Mouse (Mus musculus) midbrain, embryonic 14.5 days (tissue): ENCODE data around the gene Dnajc30. TPM values are rescaled to one million over a fixed set of nuclear protein-coding genes. Genes with fewer than 3 reads are reported as not detected.

Experiments used
- ATAC-seq: fragments of 200-750 bp; cut with Nextera tagmentation; 2 replicates; pipeline ENCODE4 v1.8.0; 2017; ENCODE audit warnings: moderate number of reproducible peaks, moderate library complexity; ENCODE audit not compliant: low FRiP score, low TSS enrichment
- DNase-seq: peaks from one replicate; pipeline ENCODE4 v3.0.0-alpha.2; 2015
- H3K27ac ChIP-seq: fragments of 300-500 bp; sonication (generic); replicated peaks from 2 replicates; pipeline ENCODE4 v1.5.1; 2014; ENCODE audit warnings: mild to moderate bottlenecking, low read depth, low read length, moderate library complexity
- H3K27me3 ChIP-seq: fragments of 300-500 bp; sonication (generic); 2 replicates; pipeline ENCODE4 v1.6.1; 2014; ENCODE audit warnings: low read length, control low read depth, mixed read lengths; ENCODE audit not compliant: control insufficient read depth, insufficient read depth
- H3K36me3 ChIP-seq: fragments of 300-500 bp; sonication (generic); 2 replicates; pipeline ENCODE4 v1.6.1; 2014; ENCODE audit warnings: low read length, control low read depth; ENCODE audit not compliant: control insufficient read depth, insufficient read depth
- H3K4me1 ChIP-seq: fragments of 300-500 bp; sonication (generic); 2 replicates; pipeline ENCODE4 v1.6.1; 2014; ENCODE audit warnings: mild to moderate bottlenecking, antibody characterized with exemption, low read length, control low read depth; ENCODE audit not compliant: control insufficient read depth, insufficient read depth
- H3K4me2 ChIP-seq: fragments of 300-500 bp; sonication (generic); 2 replicates; pipeline ENCODE4 v1.6.1; 2014; ENCODE audit warnings: mild to moderate bottlenecking, low read length, moderate library complexity
- H3K4me3 ChIP-seq: fragments of 300-500 bp; sonication (generic); replicated peaks from 2 replicates; pipeline ENCODE4 v1.5.1; 2014; ENCODE audit warnings: low read depth, low read length
- H3K9ac ChIP-seq: fragments of 300-500 bp; sonication (generic); replicated peaks from 2 replicates; pipeline ENCODE4 v1.6.1; 2014; ENCODE audit warnings: mild to moderate bottlenecking, low read length, moderate library complexity
- H3K9me3 ChIP-seq: fragments of 300-500 bp; sonication (generic); 2 replicates; pipeline ENCODE4 v1.6.1; 2016; ENCODE audit warnings: low read length, control low read depth, mixed read lengths; ENCODE audit not compliant: control insufficient read depth
- WGBS: fragments of 180-500 bp; shearing (Covaris S2); extraction: QIAGEN DNeasy Blood & Tissue Kit; methylation state at CpG from one replicate; pipeline ENCODE4 v1.1.7; 2014; 5-methylcytosine and 5-hydroxymethylcytosine counted together
- polyA plus RNA-seq: library from polyadenylated mRNA; unstranded; fragments of >200 nt; fragmentation: Nextera tagmentation; extraction: Ambion mirVana; gene quantifications from 2 replicates; pipeline ENCODE4 v1.2.1, GENCODE M21; 2014

Gene Dnajc30
- polyA plus RNA-seq, 1 experiment from 2014 or later = 47.3 TPM

DNA sequence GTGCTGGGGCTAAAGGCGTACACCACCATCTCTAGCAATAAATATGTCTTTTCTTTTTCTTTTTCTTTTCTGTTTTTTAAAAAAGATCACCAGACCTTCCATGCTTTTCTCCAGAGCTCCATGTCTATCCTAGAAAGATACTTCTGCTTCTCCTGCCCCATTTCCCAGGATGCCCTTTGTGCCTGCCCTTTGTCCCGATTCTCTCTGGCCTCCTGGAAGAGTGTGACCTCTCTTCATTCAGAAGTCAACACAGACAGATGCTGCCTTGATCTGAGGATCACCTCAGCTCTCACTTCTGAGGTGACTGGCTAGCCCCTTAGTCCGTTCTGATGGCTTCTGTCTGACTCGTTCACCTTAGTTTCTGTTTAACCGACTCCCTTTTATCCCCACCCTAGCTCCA, 16.5 kb downstream of the Dnajc30 start:
- Histone ChIP-seq H3K27ac (no peak overlapping the region), H3K9ac (no peak overlapping the region), H3K4me3 (no peak overlapping the region), H3K36me3 (peaks cover 5% of the 10 kb centered on the region; the same call in 1 of the 2 replicates), H3K27me3 (no peaks in the 10 kb centered on the region), H3K4me2 (no peak overlapping the region), H3K4me1 (peaks cover 8% of the 10 kb centered on the region; the same call in 1 of the 2 replicates), H3K9me3 (no peaks in the 10 kb centered on the region)
- DNase-seq (no peak), ATAC-seq (no peak)
- WGBS = 94% methylated on average over 5 of the region's 5 CpGs

DNA sequence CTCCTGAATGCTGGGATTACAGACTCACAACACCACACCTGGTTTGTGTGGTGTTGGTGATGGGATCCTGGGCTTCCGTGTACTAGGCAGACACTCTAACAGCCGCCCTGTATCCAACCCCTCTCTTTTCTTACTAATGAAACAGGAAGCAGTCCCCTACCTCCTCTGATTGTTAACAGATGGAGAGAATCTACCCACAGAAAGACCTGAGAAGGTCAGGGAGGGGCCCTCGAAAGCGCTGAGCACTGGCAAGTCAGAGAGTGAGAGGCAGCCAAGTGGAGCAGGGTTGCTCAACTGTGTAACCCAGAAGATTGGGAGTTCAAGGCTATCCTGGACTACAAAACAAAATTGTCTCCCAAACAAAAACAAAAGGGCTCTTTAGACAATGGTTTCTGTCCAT, 22.9 kb downstream of the Dnajc30 start:
- H3K9me3 ChIP-seq = no peaks in the 10 kb centered on the region
- H3K9ac ChIP-seq = no peak overlapping the region
- WGBS = 77% methylated on average over 4 of the region's 4 CpGs
- H3K27me3 ChIP-seq = peaks cover 24% of the 10 kb centered on the region
- no peaks in the 10 kb centered on the region for H3K36me3 ChIP-seq
- no peak overlapping the region for H3K4me3 ChIP-seq
- H3K4me1 ChIP-seq = no peaks in the 10 kb centered on the region
- no peak overlapping the region for H3K4me2 ChIP-seq
- ATAC-seq (no peak), DNase-seq (no peak)
- no peak overlapping the region for H3K27ac ChIP-seq

DNA sequence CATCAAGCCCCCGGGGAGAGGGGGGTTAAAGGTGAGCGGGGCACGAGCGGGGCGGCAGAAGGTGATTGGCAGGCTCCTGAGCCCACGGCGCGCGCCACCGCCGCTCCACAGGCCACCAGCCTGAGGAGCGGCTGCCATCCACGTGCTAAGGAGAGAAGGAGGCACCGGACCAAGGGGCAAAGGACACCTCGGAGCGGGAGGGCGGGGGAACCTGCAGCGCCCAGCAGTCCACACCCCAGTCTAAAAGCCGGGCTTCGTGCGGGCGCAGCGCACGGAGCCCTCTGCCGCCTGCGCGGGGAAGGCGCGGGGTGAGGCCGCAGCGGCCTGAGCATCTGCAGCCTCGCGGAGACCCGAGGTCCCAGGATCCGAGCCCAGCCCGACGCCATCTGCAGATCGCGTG, 25.7 kb downstream of the Dnajc30 start, which contains the start of gene Mlxipl:
Gene Mlxipl, plus strand, starts transcription at position 238 of the 400 bp plus-strand sequence.
- H3K9ac ChIP-seq = no peak within 1 kb of the TSS
- no peak within 1 kb of the TSS for H3K4me3 ChIP-seq
- H3K4me1 ChIP-seq = no peaks in the 10 kb centered on the region
- peaks cover 24% of the 10 kb centered on the region for H3K27me3 ChIP-seq
- peak within 1 kb of the TSS; percentile 21; the same call in 1 of the 2 replicates for H3K4me2 ChIP-seq
- no peak for ATAC-seq
- no peak for DNase-seq
- H3K9me3 ChIP-seq = no peaks in the 10 kb centered on the region
- H3K27ac ChIP-seq = no peak within 1 kb of the TSS
- 3% methylated on average over 39 of the region's 39 CpGs for WGBS
- no peaks in the 10 kb centered on the region for H3K36me3 ChIP-seq

DNA sequence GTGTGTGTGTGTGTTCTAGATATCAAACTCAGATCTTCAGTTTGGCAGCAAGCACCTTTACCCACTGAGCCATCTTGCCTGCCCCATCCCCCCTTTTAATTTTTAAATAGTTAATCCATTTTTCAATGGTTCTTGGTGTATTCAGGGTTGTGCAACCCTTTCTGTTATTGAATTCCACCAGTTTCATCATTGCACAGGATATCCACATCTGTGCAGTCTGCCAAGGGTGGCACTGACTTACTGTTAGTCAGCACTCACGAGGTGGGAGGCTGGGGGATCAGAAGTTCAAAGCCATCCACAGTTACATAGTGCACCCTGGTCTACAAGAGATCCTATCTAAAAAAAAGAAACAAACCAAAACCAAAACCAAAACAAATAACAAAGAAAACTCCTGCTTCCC, 37.0 kb downstream of the Dnajc30 start:
- DNase-seq = no peak
- no peak for ATAC-seq
- 80% methylated on average over 1 of the region's 1 CpGs for WGBS

DNA sequence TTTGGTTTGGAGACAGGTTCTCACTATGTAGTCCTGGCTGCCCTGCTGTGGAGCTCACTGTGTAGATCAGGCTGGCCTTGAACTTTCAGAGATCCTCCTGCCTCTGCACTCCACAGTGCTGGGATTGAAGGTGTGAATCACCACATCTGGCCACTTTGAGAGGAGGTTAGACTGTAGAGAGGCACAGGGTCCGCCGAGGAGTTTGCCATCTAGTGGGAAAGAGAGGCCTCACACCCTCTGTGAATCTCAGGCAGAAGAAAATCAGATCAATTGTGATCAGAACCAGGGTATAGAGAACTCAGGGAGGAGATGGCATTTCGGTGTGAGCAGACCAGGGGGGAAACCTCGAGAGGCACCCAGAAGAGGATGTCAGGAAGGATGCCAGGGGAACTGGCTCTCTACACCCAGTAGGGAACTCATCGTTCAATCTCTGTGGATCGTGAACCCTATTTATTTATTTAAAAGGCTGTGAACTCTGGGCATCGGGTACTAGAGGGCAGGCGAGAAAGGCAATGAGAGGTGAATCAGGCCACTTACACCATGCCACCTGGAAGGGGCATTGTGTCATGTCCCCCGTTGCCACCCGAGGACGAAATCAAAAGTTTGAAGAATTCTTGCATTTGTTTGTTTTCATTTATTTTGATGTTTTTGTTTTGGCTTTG, 40.1 kb downstream of the Dnajc30 start:
- Histone ChIP-seq H3K27me3 (peaks cover 33% of the 10 kb centered on the region), H3K4me1 (no peaks in the 10 kb centered on the region), H3K27ac (no peak overlapping the region), H3K9me3 (no peaks in the 10 kb centered on the region), H3K4me2 (no peak overlapping the region), H3K4me3 (no peak overlapping the region), H3K9ac (no peak overlapping the region), H3K36me3 (no peaks in the 10 kb centered on the region)
- DNase-seq = peak; percentile 26
- WGBS = 69% methylated on average over 11 of the region's 11 CpGs
- ATAC-seq = no peak

More for the DNA sequence above, 37.0 kb downstream of the Dnajc30 start:
- H3K9ac ChIP-seq = no peak overlapping the region
- H3K4me3 ChIP-seq = no peak overlapping the region
- no peaks in the 10 kb centered on the region for H3K4me1 ChIP-seq
- 0 out of 2 replicates have a peak, but pooled peaks cover 3% of the 10 kb centered on the region for H3K27me3 ChIP-seq
- no peaks in the 10 kb centered on the region for H3K9me3 ChIP-seq
- H3K4me2 ChIP-seq = no peak overlapping the region
- H3K36me3 ChIP-seq = no peaks in the 10 kb centered on the region
- no peak overlapping the region for H3K27ac ChIP-seq

DNA sequence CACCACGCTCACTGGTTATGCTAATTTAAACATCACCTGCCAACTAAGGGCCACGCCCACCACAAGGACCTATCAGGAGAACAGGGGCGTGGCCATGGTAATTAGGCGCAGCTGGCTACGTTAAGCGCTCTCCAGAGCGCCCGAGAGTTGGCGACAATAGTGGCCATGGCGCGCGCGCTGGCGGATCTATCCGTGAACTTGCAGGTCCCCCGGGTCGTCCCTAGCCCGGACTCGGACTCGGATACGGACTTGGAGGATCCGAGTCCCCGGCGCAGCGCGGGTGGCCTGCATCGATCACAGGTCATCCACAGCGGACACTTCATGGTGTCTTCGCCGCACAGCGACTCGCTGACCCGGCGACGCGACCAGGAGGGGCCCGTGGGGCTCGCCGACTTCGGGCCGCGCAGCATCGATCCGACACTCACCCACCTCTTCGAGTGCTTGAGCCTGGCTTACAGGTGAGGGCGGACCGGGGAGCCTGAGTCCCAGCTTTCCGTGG, 42.8 kb downstream of the Dnajc30 start:
- Histone ChIP-seq H3K27ac (no peak overlapping the region), H3K36me3 (no peaks in the 10 kb centered on the region), H3K4me2 (peak overlapping the region; percentile 86), H3K9me3 (no peaks in the 10 kb centered on the region), H3K4me1 (no peaks in the 10 kb centered on the region), H3K4me3 (peak overlapping the region; percentile 47), H3K9ac (peak overlapping the region; percentile 45; the same call in 1 of the 2 replicates), H3K27me3 (peaks cover 37% of the 10 kb centered on the region)
- peak; percentile 79; the same call in 1 of the 2 replicates for ATAC-seq
- under 1% methylated on average over 48 of the region's 48 CpGs for WGBS
- peak; percentile 93 for DNase-seq

DNA sequence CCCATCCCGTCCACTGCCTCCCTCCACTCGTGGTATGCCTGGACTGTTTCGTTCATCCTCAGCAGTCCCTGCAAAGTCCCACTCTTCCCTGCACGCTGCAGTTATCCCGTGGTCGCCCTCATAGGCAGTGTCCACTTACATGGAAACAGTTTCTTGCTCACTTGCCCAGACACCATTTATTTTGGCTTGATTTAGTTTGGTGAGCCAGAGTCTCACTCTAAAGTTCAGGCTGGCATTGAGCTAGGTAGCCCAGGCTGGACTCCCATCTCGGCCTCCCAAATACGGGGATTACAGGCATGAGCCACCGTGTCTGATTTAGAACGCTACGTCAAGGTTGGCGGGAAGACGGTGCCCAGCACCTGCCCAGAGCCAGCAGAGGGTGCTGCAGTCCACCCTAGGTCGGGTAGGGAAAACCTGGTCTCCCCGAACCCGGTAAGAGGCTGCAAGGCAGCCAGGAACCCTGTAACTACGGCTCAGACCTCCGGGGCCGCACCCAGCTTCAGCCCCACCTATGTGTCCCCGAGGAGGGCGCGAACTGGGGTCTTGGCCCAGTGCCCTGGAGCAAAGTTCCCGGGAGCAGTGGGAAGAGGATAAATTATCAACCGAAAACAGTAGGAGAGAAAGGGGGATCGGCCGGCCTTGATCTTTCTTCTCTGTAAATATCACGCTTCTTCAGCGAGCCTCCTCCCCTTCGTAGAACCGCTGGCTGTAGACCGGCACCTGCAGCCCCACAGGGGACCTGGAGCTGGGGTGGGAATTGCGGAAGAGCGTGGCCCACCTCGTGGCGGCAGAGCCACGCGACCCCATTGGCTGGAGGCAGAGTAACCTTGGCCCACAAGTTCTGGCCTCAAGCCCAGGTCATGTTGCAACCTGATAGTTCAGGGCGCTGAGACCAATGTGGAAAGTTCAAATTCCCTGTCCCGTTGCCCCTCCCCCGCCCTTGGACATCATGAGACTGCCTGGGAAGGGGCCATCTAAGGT, 43.8 kb downstream of the Dnajc30 start:
- Histone ChIP-seq H3K36me3 (no peaks in the 10 kb centered on the region), H3K27ac (no peak overlapping the region), H3K4me1 (no peaks in the 10 kb centered on the region), H3K9me3 (no peaks in the 10 kb centered on the region), H3K27me3 (peaks cover 37% of the 10 kb centered on the region), H3K4me2 (peak overlapping the region; percentile 86), H3K4me3 (peak overlapping the region; percentile 47; the same call in 1 of the 2 replicates), H3K9ac (no peak overlapping the region)
- peak; percentile 68 for DNase-seq
- 7% methylated on average over 40 of the region's 40 CpGs for WGBS
- ATAC-seq = no peak; the same call in 1 of the 2 replicates

DNA sequence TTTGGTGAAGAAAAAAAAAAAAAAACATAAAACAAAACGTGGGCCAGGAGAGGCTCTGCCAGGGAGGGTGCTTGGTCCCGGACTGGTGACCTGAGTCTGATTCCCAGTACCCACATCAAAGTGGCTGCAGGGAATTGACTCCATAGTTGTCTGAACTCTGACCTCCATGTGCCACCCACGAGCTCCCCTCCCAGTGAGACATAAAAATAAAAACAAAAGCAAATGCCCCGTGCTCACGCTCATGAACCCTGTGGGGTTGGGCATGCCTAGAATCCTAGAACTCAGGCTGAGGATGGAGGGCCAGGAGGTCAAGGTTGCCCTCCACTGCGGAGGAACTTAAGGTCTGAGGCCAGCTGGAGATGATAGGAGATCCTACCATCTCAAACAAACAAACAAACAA, 45.0 kb downstream of the Dnajc30 start:
- Histone ChIP-seq H3K4me3 (no peak overlapping the region), H3K27me3 (peaks cover 37% of the 10 kb centered on the region), H3K36me3 (no peaks in the 10 kb centered on the region), H3K4me2 (no peak overlapping the region), H3K4me1 (no peaks in the 10 kb centered on the region), H3K27ac (no peak overlapping the region), H3K9ac (no peak overlapping the region), H3K9me3 (no peaks in the 10 kb centered on the region)
- no peak for ATAC-seq
- DNase-seq = no peak
- 60% methylated on average over 6 of the region's 6 CpGs for WGBS
